Mouse (Mus musculus): ENCODE measurements around the gene Gm266.

DNA sequence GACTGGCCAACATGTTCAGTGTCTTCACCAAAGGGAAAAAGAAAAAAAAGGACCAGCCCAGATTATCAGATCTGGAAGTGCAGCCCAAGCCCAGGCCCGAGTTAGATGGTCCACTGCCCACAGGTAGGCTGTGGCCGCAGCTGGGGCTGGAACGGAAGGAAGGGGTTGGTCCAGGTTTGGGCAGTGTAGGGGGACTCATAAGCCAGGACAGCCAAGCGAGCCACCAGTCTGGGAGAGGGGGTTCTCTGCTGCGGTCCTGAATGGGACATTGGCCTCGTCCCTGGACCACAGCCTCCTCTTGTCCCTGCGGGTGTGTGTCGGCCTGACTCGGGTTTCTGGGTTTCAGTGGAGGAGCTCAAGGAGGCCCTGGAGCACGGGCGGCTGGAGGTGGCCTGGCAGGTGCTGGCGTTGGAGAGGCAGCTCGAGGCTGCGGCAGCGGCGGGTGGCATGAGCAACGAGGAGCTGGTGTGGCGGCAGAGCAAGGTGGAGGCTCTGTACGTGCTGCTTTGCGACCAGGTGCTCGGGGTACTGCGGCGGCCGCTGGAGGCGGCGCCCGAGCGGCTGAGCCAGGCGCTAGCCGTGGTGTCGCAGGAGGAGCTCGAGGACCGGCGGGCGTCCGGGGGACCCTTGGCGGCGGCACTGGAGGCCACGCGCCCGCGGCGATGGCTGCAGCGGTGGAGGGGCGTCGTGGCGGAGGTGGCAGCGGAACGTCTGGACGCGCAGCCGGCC lies 40.3 kb downstream of the Gm266 start:
- TF ChIP-seq CEBPB (IDR thresholded peaks at IDR 0.05; ENCODE audit: insufficient read depth, poor library complexity, severe bottlenecking) (no peak), USF1 (IDR thresholded peaks at IDR 0.05; ENCODE audit: low read depth) (no peak), MYOG (IDR thresholded peaks at IDR 0.05; ENCODE audit: control insufficient read depth in 1 of 3, insufficient read depth in 1 of 3, insufficient read length in 2 of 3, low read depth in 2 of 3) (peak in 1 of 3 experiments; percentile 14), POLR2A (IDR thresholded peaks at IDR 0.05; ENCODE audit: insufficient read length, low read depth) (no peak)

Measured in myocyte (in vitro differentiated cells).